Mouse (Mus musculus): Measurements from ENCODE around the gene Gng7. TPM values are rescaled to one million over a fixed set of nuclear protein-coding genes. Genes with fewer than 3 reads are reported as not detected.

Gng7 gene
- total RNA-seq, 2 experiments from 2014 or later = 0.26 TPM; not detected in 1

- ATAC-seq (ENCODE audit: poor library complexity, severe bottlenecking) = no peak
Measured at GRCm38 (mm10) chr10:80902273-80902940, 112.3 kb downstream of the Gng7 start.

- no peak for ATAC-seq (ENCODE audit: poor library complexity, severe bottlenecking)
Measured at GRCm38 (mm10) chr10:80901409-80902272, 113.1 kb downstream of the Gng7 start.

DNA sequence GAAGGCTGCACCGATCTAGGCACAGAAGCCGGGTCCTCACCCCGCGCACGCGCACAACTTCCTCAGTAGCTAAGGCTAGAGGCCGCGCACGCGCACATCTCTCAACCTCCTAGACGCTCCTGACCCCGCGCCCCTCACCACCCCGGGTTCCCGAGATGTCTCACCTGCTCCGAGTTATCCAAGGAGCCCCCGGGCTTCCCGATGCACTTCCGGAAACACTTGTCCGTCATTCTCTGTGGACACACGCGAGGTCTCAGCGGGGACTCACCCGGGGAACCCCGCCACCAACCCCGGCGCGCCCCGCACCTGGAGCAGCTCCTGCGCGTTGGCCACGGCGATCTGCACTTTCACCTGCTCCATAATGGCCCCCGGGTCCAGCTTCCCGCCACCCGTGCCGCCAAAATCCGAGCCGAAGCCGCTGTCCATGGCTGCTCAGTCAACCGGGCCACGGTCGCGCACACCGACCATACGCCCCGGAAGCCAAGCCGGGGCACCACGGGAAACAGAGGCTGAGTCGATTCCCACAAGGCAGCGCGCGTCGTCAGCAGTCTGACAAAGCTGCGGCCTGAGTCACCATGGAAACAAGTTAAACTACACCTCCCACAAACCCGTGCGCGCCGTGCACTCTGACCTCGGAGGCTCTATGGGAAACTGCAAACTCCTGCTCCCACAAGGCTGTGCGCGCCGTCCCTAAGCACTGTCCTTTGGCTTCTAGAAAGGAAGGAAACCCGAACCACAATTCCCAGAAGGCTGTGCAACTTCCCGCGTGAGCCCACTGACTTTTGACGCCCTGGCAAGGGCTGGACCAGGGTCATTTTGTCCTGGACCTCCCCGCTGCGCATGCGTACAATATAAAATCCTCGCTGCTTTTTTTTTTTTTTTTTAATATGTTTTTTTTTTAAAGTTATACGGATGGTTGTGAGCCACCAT, 114.2 kb downstream of the Gng7 start, which contains the start of gene Timm13:
Timm13 (minus strand) TSS at position 652 of the 930 bp plus-strand sequence.
- peak; percentile 95 for ATAC-seq (ENCODE audit: poor library complexity, severe bottlenecking)

- no peak for ATAC-seq (ENCODE audit: poor library complexity, severe bottlenecking)
Measured at GRCm38 (mm10) chr10:80899591-80900317, 115.0 kb downstream of the Gng7 start.

- no peak for ATAC-seq (ENCODE audit: poor library complexity, severe bottlenecking)
Measured at GRCm38 (mm10) chr10:80899074-80899473, 115.7 kb downstream of the Gng7 start.

Other genes with a start within 250 kb of the Gng7 start
- gene Sf3a2, start 216.7 kb downstream of the Gng7 start, total RNA-seq (2015) = 45.8 and 46.6 TPM in 2 replicates
- 13.1 and 20.4 TPM in 2 replicates for gene Sf3a2, start 216.7 kb downstream of the Gng7 start, total RNA-seq (2017)
- gene Plekhj1, start 216.3 kb downstream of the Gng7 start, total RNA-seq (2015) = 82.4 and 84.3 TPM in 2 replicates
- 35.5 and 43.5 TPM in 2 replicates for gene Plekhj1, start 216.3 kb downstream of the Gng7 start, total RNA-seq (2017)
- gene Amh, start 209.7 kb downstream of the Gng7 start, total RNA-seq (2015) = not detected in 2 replicates
- not detected in 2 replicates for gene Amh, start 209.7 kb downstream of the Gng7 start, total RNA-seq (2017)
- not detected in 2 replicates for gene Jsrp1, start 201.4 kb downstream of the Gng7 start, total RNA-seq (2015)
- not detected in 2 replicates for gene Jsrp1, start 201.4 kb downstream of the Gng7 start, total RNA-seq (2017)
- 1,171 and 1,242 TPM in 2 replicates for gene Oaz1, start 188.3 kb downstream of the Gng7 start, total RNA-seq (2015)
- 206 and 296 TPM in 2 replicates for gene Oaz1, start 188.3 kb downstream of the Gng7 start, total RNA-seq (2017)
- gene Lingo3, start 170.9 kb downstream of the Gng7 start, total RNA-seq (2015) = not detected in 2 replicates
- not detected in 2 replicates for gene Lingo3, start 170.9 kb downstream of the Gng7 start, total RNA-seq (2017)
- 56.6 and 58.0 TPM in 2 replicates for gene Lsm7, start 159.7 kb downstream of the Gng7 start, total RNA-seq (2015)
- gene Lsm7, start 159.7 kb downstream of the Gng7 start, total RNA-seq (2017) = 104 and 130 TPM in 2 replicates
- gene Sppl2b, start 159.7 kb downstream of the Gng7 start, total RNA-seq (2015) = 10.1 and 10.4 TPM in 2 replicates
- gene Sppl2b, start 159.7 kb downstream of the Gng7 start, total RNA-seq (2017) = 9.1 and 15.1 TPM in 2 replicates
- not detected in 2 replicates for gene Tmprss9, start 143.1 kb downstream of the Gng7 start, total RNA-seq (2015)
- gene Tmprss9, start 143.1 kb downstream of the Gng7 start, total RNA-seq (2017) = not detected in 2 replicates
- gene Timm13, start 114.0 kb downstream of the Gng7 start, total RNA-seq (2015) = 60.1 and 74.7 TPM in 2 replicates
- gene Timm13, start 114.0 kb downstream of the Gng7 start, total RNA-seq (2017) = 31.8 and 44.9 TPM in 2 replicates
- gene Lmnb2, start 96.7 kb downstream of the Gng7 start, total RNA-seq (2015) = 7.7 and 9.5 TPM in 2 replicates
- gene Lmnb2, start 96.7 kb downstream of the Gng7 start, total RNA-seq (2017) = 35.2 and 35.8 TPM in 2 replicates
- gene Gadd45b, start 84.9 kb downstream of the Gng7 start, total RNA-seq (2015) = 11.0 and 12.9 TPM in 2 replicates
- gene Gadd45b, start 84.9 kb downstream of the Gng7 start, total RNA-seq (2017) = 9.4 and 20.3 TPM in 2 replicates
- not detected in 2 replicates for gene Diras1, start 10.7 kb upstream of the Gng7 start, total RNA-seq (2015)
- gene Diras1, start 10.7 kb upstream of the Gng7 start, total RNA-seq (2017) = 0.20 TPM in 1 of 2 replicates, not detected in the other
- gene Slc39a3, start 22.5 kb upstream of the Gng7 start, total RNA-seq (2015) = 3.9 and 6.0 TPM in 2 replicates
- 6.2 and 10.2 TPM in 2 replicates for gene Slc39a3, start 22.5 kb upstream of the Gng7 start, total RNA-seq (2017)
- gene Sgta, start 45.2 kb upstream of the Gng7 start, total RNA-seq (2015) = 30.3 and 30.7 TPM in 2 replicates
- 33.3 and 38.7 TPM in 2 replicates for gene Sgta, start 45.2 kb upstream of the Gng7 start, total RNA-seq (2017)
- 0.82 and 1.5 TPM in 2 replicates for gene Thop1, start 55.1 kb upstream of the Gng7 start, total RNA-seq (2015)
- 3.4 and 4.3 TPM in 2 replicates for gene Thop1, start 55.1 kb upstream of the Gng7 start, total RNA-seq (2017)
- 0.50 and 0.58 TPM in 2 replicates for gene Creb3l3, start 83.9 kb upstream of the Gng7 start, total RNA-seq (2015)
- 0.40 and 0.89 TPM in 2 replicates for gene Creb3l3, start 83.9 kb upstream of the Gng7 start, total RNA-seq (2017)
- 33.9 and 40.6 TPM in 2 replicates for gene Map2k2, start 91.0 kb upstream of the Gng7 start, total RNA-seq (2015)
- gene Map2k2, start 91.0 kb upstream of the Gng7 start, total RNA-seq (2017) = 38.2 and 47.8 TPM in 2 replicates
- 25.0 and 27.0 TPM in 2 replicates for gene Zbtb7a, start 120.3 kb upstream of the Gng7 start, total RNA-seq (2015)
- gene Zbtb7a, start 120.3 kb upstream of the Gng7 start, total RNA-seq (2017) = 8.8 and 14.5 TPM in 2 replicates
- 10.1 and 13.7 TPM in 2 replicates for gene Pias4, start 153.0 kb upstream of the Gng7 start, total RNA-seq (2015)
- 12.9 and 13.3 TPM in 2 replicates for gene Pias4, start 153.0 kb upstream of the Gng7 start, total RNA-seq (2017)
- 394 and 408 TPM in 2 replicates for gene Eef2, start 161.7 kb upstream of the Gng7 start, total RNA-seq (2015)
- gene Eef2, start 161.7 kb upstream of the Gng7 start, total RNA-seq (2017) = 983 and 1,066 TPM in 2 replicates
- 9.8 and 12.7 TPM in 2 replicates for gene Dapk3, start 168.1 kb upstream of the Gng7 start, total RNA-seq (2015)
- gene Dapk3, start 168.1 kb upstream of the Gng7 start, total RNA-seq (2017) = 27.5 and 36.6 TPM in 2 replicates
- not detected in 2 replicates for gene 4930442H23Rik, start 168.9 kb upstream of the Gng7 start, total RNA-seq (2015)
- not detected in 2 replicates for gene 4930442H23Rik, start 168.9 kb upstream of the Gng7 start, total RNA-seq (2017)
- gene Nmrk2, start 187.1 kb upstream of the Gng7 start, total RNA-seq (2015) = not detected in 2 replicates
- not detected in 2 replicates for gene Nmrk2, start 187.1 kb upstream of the Gng7 start, total RNA-seq (2017)
- not detected in 2 replicates for gene Atcay, start 215.9 kb upstream of the Gng7 start, total RNA-seq (2015)
- not detected in 2 replicates for gene Atcay, start 215.9 kb upstream of the Gng7 start, total RNA-seq (2017)
- gene Zfr2, start 218.2 kb upstream of the Gng7 start, total RNA-seq (2015) = not detected in 2 replicates
- 0.16 and 0.26 TPM in 2 replicates for gene Zfr2, start 218.2 kb upstream of the Gng7 start, total RNA-seq (2017)
- 5.4 and 5.9 TPM in 2 replicates for gene Matk, start 238.0 kb upstream of the Gng7 start, total RNA-seq (2015)
- 7.5 and 8.1 TPM in 2 replicates for gene Matk, start 238.0 kb upstream of the Gng7 start, total RNA-seq (2017)